Mouse (Mus musculus) kidney, adult 2 months (tissue): ENCODE data around the gene Gfod1. TPM values are rescaled to one million over a fixed set of nuclear protein-coding genes. Genes with fewer than 3 reads are reported as not detected.

Experiments used
- DNase-seq: peaks from one replicate; pipeline ENCODE4 v3.0.0; 2021
- H3K27ac ChIP-seq: fragments of 200-500 bp; 2 replicates; pipeline ENCODE4 v1.5.1; 2012; ENCODE audit warnings: low read depth, low read length, control low read depth, inconsistent platforms; ENCODE audit not compliant: insufficient read depth
- H3K27me3 ChIP-seq: fragments of 200-500 bp; replicated peaks from 2 replicates; pipeline ENCODE4 v1.6.1; 2012; ENCODE audit warnings: mild to moderate bottlenecking, moderate library complexity, low read length, inconsistent platforms; ENCODE audit not compliant: control insufficient read depth, insufficient read depth
- H3K36me3 ChIP-seq: fragments of 200-500 bp; 2 replicates; pipeline ENCODE4 v1.6.1; 2012; ENCODE audit warnings: mild to moderate bottlenecking, moderate library complexity, low read length, inconsistent platforms; ENCODE audit not compliant: control insufficient read depth, insufficient read depth
- H3K4me1 ChIP-seq: fragments of 200-500 bp; 2 replicates; pipeline ENCODE4 v1.6.1; 2011; ENCODE audit warnings: low read length; ENCODE audit not compliant: control insufficient read depth, insufficient read depth
- H3K4me3 ChIP-seq: fragments of 200-500 bp; 2 replicates; pipeline ENCODE4 v1.5.1; 2011; ENCODE audit warnings: mild to moderate bottlenecking, low read depth, low read length, control low read depth; ENCODE audit not compliant: insufficient read depth
- CTCF ChIP-seq: fragments of 200-500 bp; conservative IDR thresholded peaks from 2 replicates; pipeline ENCODE4 v1.5.1; 2011; ENCODE audit warnings: low read depth, mild to moderate bottlenecking, control low read depth, low read length, moderate library complexity, mixed read lengths; ENCODE audit not compliant: insufficient read depth, insufficient read length
- POLR2A ChIP-seq: fragments of 200-500 bp; IDR thresholded peaks from one replicate; pipeline ENCODE4 v1.6.1; 2011; ENCODE audit warnings: low read depth, low read length, control low read depth
- WGBS: fragments of 180-500 bp; shearing (Covaris S2); methylation state at CpG from one replicate; pipeline ENCODE4 v1.1.7; 2018; 5-methylcytosine and 5-hydroxymethylcytosine counted together
- polyA plus RNA-seq: library from polyadenylated mRNA; depleted of rRNA; stranded (reverse); fragments of >200 nt; gene quantifications from 2 replicates; pipeline ENCODE4 v1.2.3, GENCODE M21; 2012

Gene Gfod1
- polyA plus RNA-seq, 1 experiment: 2.0 TPM

GRCm38 (mm10) chr13:43288026-43288425 is 15.9 kb downstream of the Gfod1 start:
- Histone ChIP-seq H3K27ac (no peak overlapping the region), H3K36me3 (no peaks in the 10 kb centered on the region), H3K27me3 (no peaks in the 10 kb centered on the region), H3K4me3 (no peak overlapping the region), H3K4me1 (0 out of 2 replicates have a peak, but pooled peaks cover 3% of the 10 kb centered on the region)
- DNase-seq: no peak
- TF ChIP-seq POLR2A (no peak), CTCF (no peak)
- WGBS: 59% methylated on average over 5 of the region's 5 CpGs

GRCm38 (mm10) chr13:43286836-43287235 is 17.1 kb downstream of the Gfod1 start:
- no peaks in the 10 kb centered on the region for H3K4me1 ChIP-seq
- TF ChIP-seq CTCF: no peak
- no peak for TF ChIP-seq POLR2A
- WGBS: 77% methylated on average over 7 of the region's 7 CpGs
- no peak overlapping the region for H3K4me3 ChIP-seq
- no peaks in the 10 kb centered on the region for H3K27me3 ChIP-seq
- no peak for DNase-seq
- H3K36me3 ChIP-seq: no peaks in the 10 kb centered on the region
- H3K27ac ChIP-seq: no peak overlapping the region

- H3K27ac ChIP-seq: no peak overlapping the region
- no peaks in the 10 kb centered on the region for H3K27me3 ChIP-seq
- no peak for DNase-seq
- WGBS: 89% methylated on average over 4 of the region's 4 CpGs
- TF ChIP-seq CTCF (no peak), POLR2A (no peak)
- no peaks in the 10 kb centered on the region for H3K4me1 ChIP-seq
- no peaks in the 10 kb centered on the region for H3K36me3 ChIP-seq
- H3K4me3 ChIP-seq: no peak overlapping the region
These were observed 19.2 kb downstream of the Gfod1 start for GRCm38 (mm10) chr13:43284711-43285151.

GRCm38 (mm10) chr13:43273906-43274305 is 30.1 kb downstream of the Gfod1 start:
- Histone ChIP-seq H3K36me3 (no peaks in the 10 kb centered on the region), H3K27me3 (no peaks in the 10 kb centered on the region), H3K4me3 (no peak overlapping the region), H3K27ac (no peak overlapping the region), H3K4me1 (0 out of 2 replicates have a peak, but pooled peaks cover 5% of the 10 kb centered on the region)
- no peak for TF ChIP-seq CTCF
- no peak for TF ChIP-seq POLR2A
- DNase-seq: no peak
- WGBS: 49% methylated on average over 14 of the region's 14 CpGs

GRCm38 (mm10) chr13:43272303-43273135 is 31.5 kb downstream of the Gfod1 start:
- Histone ChIP-seq H3K27ac (no peak overlapping the region), H3K4me3 (no peak overlapping the region), H3K27me3 (no peaks in the 10 kb centered on the region), H3K36me3 (no peaks in the 10 kb centered on the region), H3K4me1 (0 out of 2 replicates have a peak, but pooled peaks cover 6% of the 10 kb centered on the region)
- no peak for DNase-seq
- TF ChIP-seq CTCF (no peak), POLR2A (no peak)
- 81% methylated on average over 13 of the region's 13 CpGs for WGBS

- peak; percentile 46 for DNase-seq
- no peaks in the 10 kb centered on the region for H3K36me3 ChIP-seq
- WGBS: 46% methylated on average over 9 of the region's 9 CpGs
- no peak for TF ChIP-seq CTCF
- TF ChIP-seq POLR2A: no peak
- no peak overlapping the region for H3K27ac ChIP-seq
- H3K27me3 ChIP-seq: no peaks in the 10 kb centered on the region
- H3K4me1 ChIP-seq: 0 out of 2 replicates have a peak, but pooled peaks cover 6% of the 10 kb centered on the region
- no peak overlapping the region for H3K4me3 ChIP-seq
These were observed 32.5 kb downstream of the Gfod1 start for GRCm38 (mm10) chr13:43271481-43271880.

GRCm38 (mm10) chr13:43270220-43270597 is 33.8 kb downstream of the Gfod1 start:
- Histone ChIP-seq H3K4me1 (0 out of 2 replicates have a peak, but pooled peaks cover 6% of the 10 kb centered on the region), H3K36me3 (no peaks in the 10 kb centered on the region), H3K4me3 (no peak overlapping the region), H3K27me3 (no peaks in the 10 kb centered on the region), H3K27ac (no peak overlapping the region)
- 82% methylated on average over 10 of the region's 10 CpGs for WGBS
- TF ChIP-seq CTCF (no peak), POLR2A (no peak)
- DNase-seq: no peak
